Mouse (Mus musculus) heart, postnatal 36 days (tissue): Measurements from ENCODE around the gene Gal3st2. TPM values are rescaled to one million over a fixed set of nuclear protein-coding genes. Genes with fewer than 3 reads are reported as not detected.

Experiments used
- total RNA-seq, 2 experiments: library from RNA; stranded (reverse); gene quantifications; 2 replicates each; pipeline ENCODE4 v1.2.3; 2021

Gal3st2 gene
- total RNA-seq, 2 experiments from 2014 or later: 0.11 to 0.31 TPM

Other genes starting within 250 kb of the Gal3st2 start
- gene Stk25, start 202.6 kb upstream of the Gal3st2 start, total RNA-seq: 100 to 1,000 TPM in 1 of 2 experiments, 10 to 100 TPM in 1; 98.2 to 103 TPM
- 1 to 10 TPM; 3.3 to 4.1 TPM for gene Bok, start 175.6 kb upstream of the Gal3st2 start, total RNA-seq
- gene Atg4b, start 109.8 kb upstream of the Gal3st2 start, total RNA-seq: 10 to 100 TPM; 38.4 to 39.6 TPM
- 10 to 100 TPM; 77.9 to 88.1 TPM for gene Thap4, start 106.4 kb upstream of the Gal3st2 start, total RNA-seq
- 10 to 100 TPM; 20.9 to 22.0 TPM for gene Dtymk, start 59.4 kb upstream of the Gal3st2 start, total RNA-seq
- 10 to 100 TPM; 10.3 to 15.8 TPM for gene Ing5, start 57.3 kb upstream of the Gal3st2 start, total RNA-seq
- gene D2hgdh, start 36.4 kb upstream of the Gal3st2 start, total RNA-seq: 10 to 100 TPM; 32.9 to 46.5 TPM
- gene Gal3st2b, start 57.0 kb downstream of the Gal3st2 start, total RNA-seq: under 1 TPM; 0.38 to 0.86 TPM
- under 1 TPM; 0.78 to 0.95 TPM for gene Gal3st2c, start 129.2 kb downstream of the Gal3st2 start, total RNA-seq
- gene Neu4, start 159.1 kb downstream of the Gal3st2 start, total RNA-seq: not detected
- not detected for gene Pdcd1, start 191.2 kb downstream of the Gal3st2 start, total RNA-seq